Mouse (Mus musculus): ENCODE measurements at regions not wholly inside any gene's neighbourhood (a gene's known extent, or its start where the extent isn't known, plus 50 kb on each side); places are given as distances from the start of the nearest gene placed in this dataset.
"Not testable (repeated sequence)": the region's sequence is repeated elsewhere in the genome, so short reads cannot be mapped to it uniquely, and the experiment has no call there.

- TF ChIP-seq CTCF (IDR thresholded peaks at IDR 0.05; ENCODE audit: extremely low read depth, insufficient read depth, insufficient read length, insufficient replicate concordance); POLR2A (IDR thresholded peaks at IDR 0.05; ENCODE audit: low read depth, low read length): not testable (repeated sequence)
Observed at GRCm38 (mm10) chr8:71779824-71780223, 54.3 kb upstream of the Fcho1 start.

All from spleen, adult 2 months (tissue).